Mouse (Mus musculus) adrenal gland, postnatal 0 days (tissue): ENCODE data around the gene Cdkn2aip. TPM values are rescaled to one million over a fixed set of nuclear protein-coding genes. Genes with fewer than 3 reads are reported as not detected.

Source experiments
- polyA plus RNA-seq: library from polyadenylated mRNA; unstranded; fragments of >200 nt; fragmentation: Nextera tagmentation; extraction: Ambion mirVana; gene quantifications from 2 replicates; pipeline ENCODE4 v1.2.1, GENCODE M21; 2015

The Cdkn2aip gene
- polyA plus RNA-seq, result 17.8 and 21.3 TPM in 2 replicates

DNA sequence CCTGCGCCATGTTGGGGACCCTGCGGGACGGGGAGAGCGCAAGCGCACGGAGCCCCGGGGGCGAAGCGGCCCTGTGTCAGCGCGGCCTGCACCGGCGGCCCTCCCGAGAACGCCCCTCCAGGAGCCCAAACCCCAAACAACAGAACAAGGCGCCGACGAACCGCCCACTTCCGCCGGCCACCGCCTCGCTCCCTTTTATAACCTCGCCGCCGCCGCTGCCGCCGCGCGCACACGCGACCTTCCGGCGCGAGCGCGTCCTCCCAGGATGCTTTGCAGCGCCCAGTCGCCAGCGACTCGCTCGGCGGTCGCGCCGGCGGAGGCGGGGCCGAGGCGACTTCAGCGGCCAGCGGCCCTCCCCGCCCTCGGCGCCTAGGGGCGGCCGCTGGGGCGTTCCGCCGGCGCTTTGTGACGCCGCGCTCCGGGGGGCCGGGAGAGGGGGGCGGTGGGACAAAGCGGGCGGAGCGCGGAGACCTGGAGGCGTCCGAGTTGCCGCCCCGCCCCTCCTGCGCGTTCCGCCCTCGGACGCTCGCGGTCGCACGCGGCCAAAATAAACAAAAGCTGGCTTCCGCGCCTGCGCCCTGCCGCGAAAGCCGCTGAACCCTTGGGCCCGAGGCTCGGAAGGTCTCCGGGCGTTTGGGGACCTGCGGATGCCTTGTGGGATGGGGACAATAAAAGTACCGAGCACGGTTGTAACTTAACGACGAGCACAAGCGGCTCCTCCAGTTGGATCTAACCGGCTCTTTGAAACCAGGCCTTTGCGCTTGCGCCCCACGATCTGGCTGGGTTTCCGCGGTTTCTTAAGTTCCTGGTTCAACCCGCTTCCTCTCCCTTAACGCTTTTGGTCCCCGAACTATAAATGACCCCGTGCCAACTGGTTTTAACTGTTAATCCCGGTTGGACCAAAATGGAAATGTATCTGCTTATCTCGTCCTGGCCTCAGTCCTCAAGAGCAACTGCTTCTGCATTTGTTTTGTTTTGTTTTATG lies at the start of gene Cdkn2aip:
Gene Cdkn2aip, minus strand, starts transcription at position 172 of the 985 bp plus-strand sequence.

DNA sequence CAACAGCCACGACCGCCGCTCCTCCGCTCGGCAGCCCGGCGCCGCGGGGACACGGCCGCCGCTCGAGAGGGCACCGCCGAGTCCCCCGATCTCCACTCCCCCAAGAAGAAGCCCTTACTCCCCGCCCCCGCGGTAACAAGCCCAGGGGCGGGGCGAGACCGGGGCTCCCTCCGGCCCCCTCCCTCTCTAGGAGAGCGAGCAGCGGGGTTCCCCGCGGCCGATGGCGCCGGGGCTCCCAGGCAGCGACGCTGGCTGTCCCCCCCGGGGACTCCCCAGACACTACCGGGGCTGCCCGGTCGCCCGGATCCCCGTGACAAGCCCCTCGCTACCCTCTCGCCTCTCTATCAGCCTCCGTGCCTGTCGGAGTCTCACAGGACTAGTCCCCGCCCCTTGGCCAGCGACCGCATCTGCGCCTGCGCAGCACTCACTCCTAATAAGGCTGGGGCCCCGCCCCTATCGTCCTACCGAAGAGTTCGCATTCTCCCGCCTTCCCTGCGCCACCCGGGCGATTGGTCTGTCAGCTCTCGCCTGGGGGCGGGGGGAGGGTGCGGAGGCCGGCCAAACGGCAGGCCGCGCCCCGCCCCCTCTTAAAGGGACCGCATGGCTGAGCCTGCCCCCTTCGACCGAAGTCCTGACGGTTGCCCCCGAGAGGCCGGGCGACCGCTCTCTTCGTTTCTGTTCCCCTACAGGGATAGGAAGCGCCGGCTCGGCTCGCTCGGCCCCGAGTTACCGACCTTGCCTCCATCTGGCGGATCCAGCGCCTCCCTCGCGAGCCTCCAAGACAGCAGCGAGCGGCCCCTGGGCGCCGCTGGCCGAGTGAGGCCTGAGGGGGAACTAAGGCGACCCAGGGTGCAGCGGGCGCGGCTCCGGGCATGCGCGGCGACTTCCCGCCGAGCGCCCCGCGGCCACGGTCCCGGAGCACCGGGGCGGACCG lies 38.7 kb downstream of the Cdkn2aip start, which contains the start of gene Ing2:
Gene Ing2, minus strand, starts transcription at position 780 of the 934 bp plus-strand sequence.

Other genes starting within 250 kb of the Cdkn2aip start
- gene Trappc11, start 180.5 kb downstream of the Cdkn2aip start, polyA plus RNA-seq, result 13.3 and 20.7 TPM in 2 replicates
- 17.3 and 32.9 TPM in 2 replicates for gene Rwdd4a, start 180.3 kb downstream of the Cdkn2aip start, polyA plus RNA-seq
- gene Ing2, start 38.4 kb downstream of the Cdkn2aip start, polyA plus RNA-seq, result 16.0 and 22.2 TPM in 2 replicates
- not detected in 2 replicates for gene Cldn24, start 108.2 kb upstream of the Cdkn2aip start, polyA plus RNA-seq
- gene Cldn22, start 110.5 kb upstream of the Cdkn2aip start, polyA plus RNA-seq, result not detected in 2 replicates